Mouse (Mus musculus) common myeloid progenitor, adult 5-6 weeks (primary cell): ENCODE data around the gene Cox17. TPM values are rescaled to one million over a fixed set of nuclear protein-coding genes. Genes with fewer than 3 reads are reported as not detected.

ENCODE experiments used
- ATAC-seq: replicated peaks from 2 replicates; pipeline ENCODE4 v1.8.0; 2016; ENCODE audit warnings: low read depth, mild to moderate bottlenecking, moderate TSS enrichment, inconsistent platforms; ENCODE audit not compliant: poor library complexity, severe bottlenecking
- total RNA-seq: library from RNA; stranded (forward); fragments of 200-1000, 187-1606 nt; gene quantifications from 2 replicates; pipeline ENCODE4 v1.2.3, GENCODE M21; 2017

Cox17 gene
- total RNA-seq, 1 experiment from 2014 or later: 270 TPM

GRCm38 (mm10) chr16:38369992-38370484, 23.2 kb downstream of the Cox17 start:
- no peak for ATAC-seq

- no peak for ATAC-seq
These were observed 24.0 kb downstream of the Cox17 start for GRCm38 (mm10) chr16:38370633-38371374.

GRCm38 (mm10) chr16:38371705-38372296, 25.0 kb downstream of the Cox17 start:
- ATAC-seq: peak; percentile 64

- ATAC-seq: no peak
These were observed 26.1 kb downstream of the Cox17 start for GRCm38 (mm10) chr16:38372876-38373275.

- no peak for ATAC-seq
These were observed 26.6 kb downstream of the Cox17 start for GRCm38 (mm10) chr16:38373439-38373838.

GRCm38 (mm10) chr16:38373941-38374340, 27.1 kb downstream of the Cox17 start:
- no peak for ATAC-seq

GRCm38 (mm10) chr16:38374379-38375140, 27.8 kb downstream of the Cox17 start:
- ATAC-seq: no peak; the same call in 1 of the 2 replicates

- no peak for ATAC-seq
These were observed 28.4 kb downstream of the Cox17 start for GRCm38 (mm10) chr16:38375182-38375581.

- ATAC-seq: peak; percentile 43
These were observed 29.5 kb downstream of the Cox17 start for GRCm38 (mm10) chr16:38376163-38376840.

GRCm38 (mm10) chr16:38376841-38377249, 30.1 kb downstream of the Cox17 start:
- ATAC-seq: peak; percentile 48

GRCm38 (mm10) chr16:38377546-38377945, 30.8 kb downstream of the Cox17 start:
- no peak for ATAC-seq

- no peak for ATAC-seq
These were observed 31.8 kb downstream of the Cox17 start for GRCm38 (mm10) chr16:38378591-38378990.

- no peak for ATAC-seq
These were observed 32.3 kb downstream of the Cox17 start for GRCm38 (mm10) chr16:38379088-38379487.

GRCm38 (mm10) chr16:38379493-38379892, 32.7 kb downstream of the Cox17 start:
- ATAC-seq: no peak

GRCm38 (mm10) chr16:38379926-38380325, 33.1 kb downstream of the Cox17 start:
- ATAC-seq: no peak

- peak; percentile 81 for ATAC-seq
These were observed 36.9 kb downstream of the Cox17 start for GRCm38 (mm10) chr16:38383683-38384082.

GRCm38 (mm10) chr16:38385184-38385634, 38.4 kb downstream of the Cox17 start:
- ATAC-seq: no peak

GRCm38 (mm10) chr16:38385700-38386099, 38.9 kb downstream of the Cox17 start:
- peak; percentile 52 for ATAC-seq

GRCm38 (mm10) chr16:38387389-38387788, 40.6 kb downstream of the Cox17 start:
- no peak for ATAC-seq

- ATAC-seq: no peak
These were observed 42.0 kb downstream of the Cox17 start for GRCm38 (mm10) chr16:38388757-38389156.
